Mouse (Mus musculus): Measurements from ENCODE around the gene Ifnl3. TPM values are rescaled to one million over a fixed set of nuclear protein-coding genes. Genes with fewer than 3 reads are reported as not detected.
A peak's percentile ranks its signal among the peaks of the same experiment; 100 is the strongest.

Gene Ifnl3
- polyA plus RNA-seq, 1 experiment from 2014 or later: not detected

- Histone ChIP-seq H3K36me3 (ENCODE audit: control insufficient read depth, insufficient read depth) (no peaks in the 10 kb centered on the region; the same call in 1 of the 2 replicates), H3K9ac (ENCODE audit: low read depth, low read length) (no peak overlapping the region), H3K4me3 (ENCODE audit: low read depth, low read length) (no peak overlapping the region), H3K27me3 (replicated peaks; ENCODE audit: control insufficient read depth, insufficient read depth, low read length) (no peaks in the 10 kb centered on the region), H3K4me1 (replicated peaks; ENCODE audit: control insufficient read depth, insufficient read depth, low read length) (no peaks in the 10 kb centered on the region), H3K4me2 (replicated peaks; ENCODE audit: low read depth) (no peak overlapping the region), H3K27ac (ENCODE audit: low read depth, low read length) (no peak overlapping the region), H3K9me3 (ENCODE audit: control insufficient read depth) (no peaks in the 10 kb centered on the region)
- no peak for ATAC-seq
- TF ChIP-seq CTCF (IDR thresholded peaks at IDR 0.05; ENCODE audit: low read depth): no peak
- WGBS: 87% methylated on average over 6 of the region's 6 CpGs
Measured at GRCm38 (mm10) chr7:28553076-28553475, 30.4 kb downstream of the Ifnl3 start.

GRCm38 (mm10) chr7:28555939-28556535 lies 33.4 kb downstream of the Ifnl3 start:
- no peaks in the 10 kb centered on the region for H3K9me3 ChIP-seq (ENCODE audit: control insufficient read depth)
- peaks cover 28% of the 10 kb centered on the region for H3K36me3 ChIP-seq (ENCODE audit: control insufficient read depth, insufficient read depth)
- WGBS: 7% methylated on average over 5 of the region's 5 CpGs
- H3K4me1 ChIP-seq (replicated peaks; ENCODE audit: control insufficient read depth, insufficient read depth, low read length): no peaks in the 10 kb centered on the region
- H3K4me2 ChIP-seq (replicated peaks; ENCODE audit: low read depth): no peak overlapping the region
- TF ChIP-seq CTCF (IDR thresholded peaks at IDR 0.05; ENCODE audit: low read depth): no peak
- H3K27ac ChIP-seq (ENCODE audit: low read depth, low read length): no peak overlapping the region
- no peak overlapping the region for H3K9ac ChIP-seq (ENCODE audit: low read depth, low read length)
- ATAC-seq: 0 out of 2 replicates have a peak, but pooled peaks have one; percentile 7
- no peak overlapping the region for H3K4me3 ChIP-seq (ENCODE audit: low read depth, low read length)
- no peaks in the 10 kb centered on the region for H3K27me3 ChIP-seq (replicated peaks; ENCODE audit: control insufficient read depth, insufficient read depth, low read length)

- WGBS: 68% methylated on average over 5 of the region's 5 CpGs
- Histone ChIP-seq H3K4me1 (replicated peaks; ENCODE audit: control insufficient read depth, insufficient read depth, low read length) (no peaks in the 10 kb centered on the region), H3K9ac (ENCODE audit: low read depth, low read length) (no peak overlapping the region), H3K27me3 (replicated peaks; ENCODE audit: control insufficient read depth, insufficient read depth, low read length) (no peaks in the 10 kb centered on the region), H3K4me3 (ENCODE audit: low read depth, low read length) (no peak overlapping the region), H3K36me3 (ENCODE audit: control insufficient read depth, insufficient read depth) (peaks cover 37% of the 10 kb centered on the region), H3K9me3 (ENCODE audit: control insufficient read depth) (no peaks in the 10 kb centered on the region), H3K27ac (ENCODE audit: low read depth, low read length) (no peak overlapping the region), H3K4me2 (replicated peaks; ENCODE audit: low read depth) (no peak overlapping the region)
- TF ChIP-seq CTCF (IDR thresholded peaks at IDR 0.05; ENCODE audit: low read depth): no peak
- no peak for ATAC-seq
Measured at GRCm38 (mm10) chr7:28557069-28557468, 34.4 kb downstream of the Ifnl3 start.

GRCm38 (mm10) chr7:28557708-28558107 lies 35.1 kb downstream of the Ifnl3 start:
- Histone ChIP-seq H3K4me2 (replicated peaks; ENCODE audit: low read depth) (no peak overlapping the region), H3K27me3 (replicated peaks; ENCODE audit: control insufficient read depth, insufficient read depth, low read length) (no peaks in the 10 kb centered on the region), H3K36me3 (ENCODE audit: control insufficient read depth, insufficient read depth) (peaks cover 43% of the 10 kb centered on the region), H3K4me3 (ENCODE audit: low read depth, low read length) (no peak overlapping the region), H3K27ac (ENCODE audit: low read depth, low read length) (no peak overlapping the region), H3K9me3 (ENCODE audit: control insufficient read depth) (no peaks in the 10 kb centered on the region), H3K4me1 (replicated peaks; ENCODE audit: control insufficient read depth, insufficient read depth, low read length) (no peaks in the 10 kb centered on the region), H3K9ac (ENCODE audit: low read depth, low read length) (no peak overlapping the region)
- no peak for ATAC-seq
- no peak for TF ChIP-seq CTCF (IDR thresholded peaks at IDR 0.05; ENCODE audit: low read depth)
- 75% methylated on average over 6 of the region's 6 CpGs for WGBS

GRCm38 (mm10) chr7:28558486-28558885 lies 35.9 kb downstream of the Ifnl3 start:
- Histone ChIP-seq H3K36me3 (ENCODE audit: control insufficient read depth, insufficient read depth) (peaks cover 50% of the 10 kb centered on the region), H3K27ac (ENCODE audit: low read depth, low read length) (no peak overlapping the region), H3K4me3 (ENCODE audit: low read depth, low read length) (no peak overlapping the region), H3K27me3 (replicated peaks; ENCODE audit: control insufficient read depth, insufficient read depth, low read length) (no peaks in the 10 kb centered on the region), H3K9me3 (ENCODE audit: control insufficient read depth) (no peaks in the 10 kb centered on the region), H3K4me2 (replicated peaks; ENCODE audit: low read depth) (no peak overlapping the region), H3K4me1 (replicated peaks; ENCODE audit: control insufficient read depth, insufficient read depth, low read length) (no peaks in the 10 kb centered on the region), H3K9ac (ENCODE audit: low read depth, low read length) (no peak overlapping the region)
- ATAC-seq: no peak
- no peak for TF ChIP-seq CTCF (IDR thresholded peaks at IDR 0.05; ENCODE audit: low read depth)
- WGBS: 53% methylated on average over 4 of the region's 4 CpGs

GRCm38 (mm10) chr7:28560856-28561255 lies 38.2 kb downstream of the Ifnl3 start:
- ATAC-seq: no peak
- peaks cover 74% of the 10 kb centered on the region for H3K36me3 ChIP-seq (ENCODE audit: control insufficient read depth, insufficient read depth)
- WGBS: 92% methylated on average over 10 of the region's 10 CpGs

More at GRCm38 (mm10) chr7:28560856-28561255, 38.2 kb downstream of the Ifnl3 start:
- no peaks in the 10 kb centered on the region for H3K9me3 ChIP-seq (ENCODE audit: control insufficient read depth)
- H3K27me3 ChIP-seq (replicated peaks; ENCODE audit: control insufficient read depth, insufficient read depth, low read length): no peaks in the 10 kb centered on the region
- no peak overlapping the region for H3K4me3 ChIP-seq (ENCODE audit: low read depth, low read length)
- H3K4me1 ChIP-seq (replicated peaks; ENCODE audit: control insufficient read depth, insufficient read depth, low read length): no peaks in the 10 kb centered on the region
- H3K9ac ChIP-seq (ENCODE audit: low read depth, low read length): no peak overlapping the region
- H3K4me2 ChIP-seq (replicated peaks; ENCODE audit: low read depth): no peak overlapping the region
- TF ChIP-seq CTCF (IDR thresholded peaks at IDR 0.05; ENCODE audit: low read depth): no peak
- H3K27ac ChIP-seq (ENCODE audit: low read depth, low read length): no peak overlapping the region

All from intestine, postnatal 0 days (tissue).